Mouse (Mus musculus) brain, embryonic 18.5 days (tissue): ENCODE results near the gene 6330409D20Rik.
A peak's percentile ranks its signal among the peaks of the same experiment; 100 is the strongest.

Experiments
- DNase-seq: peaks from one replicate; pipeline ENCODE4 v3.0.0-alpha.2; 2012; ENCODE audit warnings: low read depth, low spot score

Gene 6330409D20Rik

DNA sequence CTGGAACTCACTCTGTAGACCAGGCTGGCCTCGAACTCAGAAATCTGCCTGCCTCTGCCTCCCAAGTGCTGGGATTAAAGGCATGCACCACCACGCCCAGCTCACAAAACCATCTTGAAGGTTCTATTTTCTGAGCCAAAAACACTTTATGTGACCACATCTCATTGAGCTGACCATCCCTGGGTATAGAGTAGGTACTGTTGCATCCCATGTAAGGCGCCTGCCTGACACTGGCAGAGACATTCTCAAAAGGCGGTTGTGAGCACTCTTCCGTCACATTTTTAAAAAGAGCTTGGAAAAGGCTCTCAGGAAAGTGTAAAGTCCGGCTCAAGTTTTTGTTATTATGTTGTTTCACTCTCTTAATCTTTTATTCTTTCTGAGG lies 15.8 kb upstream of the 6330409D20Rik start:
- no peak for DNase-seq

DNA sequence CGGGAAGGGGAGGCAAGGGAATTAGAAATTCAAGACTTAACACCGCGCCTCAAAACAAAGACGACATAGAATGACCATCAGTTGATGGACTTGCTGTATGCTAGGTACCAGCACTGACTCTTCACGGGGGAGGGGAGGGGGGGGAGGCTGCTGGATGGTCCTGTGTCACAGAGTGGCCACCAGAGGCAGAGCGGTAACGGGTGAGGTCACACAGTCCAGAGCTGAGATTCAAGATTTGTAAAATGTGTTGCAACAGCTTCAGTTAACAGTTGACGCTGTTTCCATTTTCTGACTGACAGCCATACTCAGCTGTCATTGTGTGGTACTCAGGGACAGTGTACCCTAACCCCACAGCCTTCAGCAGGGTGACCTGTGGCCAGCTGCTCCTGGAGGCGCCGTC lies 11.4 kb upstream of the 6330409D20Rik start:
- no peak for DNase-seq

DNA sequence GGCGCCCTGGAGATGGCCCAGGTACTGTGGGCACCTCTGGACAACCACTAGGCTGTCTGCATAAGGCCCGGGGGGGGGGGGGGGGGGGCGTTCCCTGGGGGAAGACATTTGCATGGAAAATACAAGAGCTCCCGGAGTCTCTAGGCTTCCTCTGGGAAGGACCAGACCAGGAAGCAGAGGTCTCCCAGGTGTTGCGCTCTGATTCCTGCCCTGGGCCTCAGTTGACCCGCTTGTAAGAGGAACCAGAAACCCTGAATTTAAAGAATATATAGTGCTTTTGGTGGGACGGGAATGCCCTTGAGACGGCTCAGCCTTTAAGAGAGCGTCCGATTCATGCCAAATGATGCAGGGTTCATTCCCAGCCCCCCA lies 10.8 kb upstream of the 6330409D20Rik start:
- DNase-seq: no peak

DNA sequence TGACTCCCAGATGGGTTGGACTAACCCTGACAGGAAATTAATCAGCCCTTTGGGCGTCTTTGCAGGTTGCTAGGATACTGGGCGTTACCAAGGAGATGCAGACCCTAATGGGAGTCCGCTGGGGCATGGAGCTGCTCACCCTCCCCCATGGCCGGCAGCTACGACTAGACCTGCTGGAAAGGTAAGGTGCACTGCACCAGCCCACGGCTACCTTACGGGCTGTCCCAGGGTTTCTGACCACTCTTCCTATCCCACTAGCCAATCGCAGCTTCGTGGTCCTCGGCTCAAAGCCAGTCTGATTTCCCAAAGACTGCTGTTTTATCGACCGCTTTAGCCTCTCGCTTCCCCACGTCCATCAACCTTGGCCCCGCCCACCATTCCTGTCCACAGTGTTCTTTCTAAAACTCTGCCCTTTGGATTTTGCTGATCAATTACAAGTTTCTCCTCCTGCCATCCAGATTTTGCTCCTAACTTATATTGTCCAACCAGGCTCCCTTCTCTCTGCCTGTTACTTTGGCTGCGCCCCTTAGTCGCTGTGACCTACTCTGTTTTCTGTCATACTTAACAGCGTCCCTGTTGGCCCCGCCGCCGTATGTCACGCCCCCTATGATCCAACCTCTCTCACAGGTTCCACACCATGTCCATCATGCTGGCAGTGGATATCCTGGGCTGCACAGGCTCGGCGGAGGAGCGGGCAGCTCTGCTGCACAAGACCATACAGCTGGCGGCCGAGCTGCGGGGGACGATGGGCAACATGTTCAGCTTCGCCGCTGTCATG lies 10.3 kb upstream of the 6330409D20Rik start:
- no peak for DNase-seq

DNA sequence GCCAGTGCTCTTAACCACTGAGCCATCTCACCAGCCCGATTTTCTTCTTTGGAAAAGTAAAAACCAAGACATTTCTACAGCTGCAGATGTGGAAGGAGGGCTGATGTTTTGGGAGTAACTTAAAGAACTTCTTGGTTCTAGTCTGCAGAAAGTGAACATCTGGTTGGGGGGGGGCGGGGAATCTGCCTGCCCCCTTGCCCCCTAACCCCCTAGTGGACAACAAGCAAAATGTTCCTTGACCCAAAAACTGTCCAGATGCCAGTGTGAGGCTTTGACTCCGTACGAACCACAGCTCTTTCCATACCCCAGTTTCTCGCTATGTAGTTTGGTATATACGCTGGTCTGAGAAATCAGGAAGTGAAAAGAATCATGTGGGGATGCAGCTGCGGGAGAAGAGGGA lies 9.4 kb upstream of the 6330409D20Rik start:
- no peak for DNase-seq

DNA sequence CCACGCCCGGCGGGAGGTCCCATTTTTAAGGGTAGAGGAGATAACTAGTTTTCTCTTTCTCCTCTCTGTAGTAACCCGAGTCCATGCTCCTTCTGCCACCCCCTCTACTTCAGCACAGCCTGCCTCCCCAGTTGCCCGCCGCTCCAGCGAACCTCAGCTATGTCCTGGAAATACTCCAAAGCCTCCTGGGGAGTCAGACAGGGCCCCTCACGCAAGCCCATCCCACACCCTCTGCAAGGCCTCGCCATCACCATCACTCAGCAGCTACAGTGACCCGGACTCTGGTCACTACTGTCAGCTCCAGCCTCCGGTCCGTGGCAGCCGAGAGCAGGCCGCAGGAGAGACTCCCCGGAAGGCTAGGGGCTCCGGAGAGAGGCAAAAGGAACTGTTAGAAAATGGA lies 8.3 kb upstream of the 6330409D20Rik start:
- no peak for DNase-seq

DNA sequence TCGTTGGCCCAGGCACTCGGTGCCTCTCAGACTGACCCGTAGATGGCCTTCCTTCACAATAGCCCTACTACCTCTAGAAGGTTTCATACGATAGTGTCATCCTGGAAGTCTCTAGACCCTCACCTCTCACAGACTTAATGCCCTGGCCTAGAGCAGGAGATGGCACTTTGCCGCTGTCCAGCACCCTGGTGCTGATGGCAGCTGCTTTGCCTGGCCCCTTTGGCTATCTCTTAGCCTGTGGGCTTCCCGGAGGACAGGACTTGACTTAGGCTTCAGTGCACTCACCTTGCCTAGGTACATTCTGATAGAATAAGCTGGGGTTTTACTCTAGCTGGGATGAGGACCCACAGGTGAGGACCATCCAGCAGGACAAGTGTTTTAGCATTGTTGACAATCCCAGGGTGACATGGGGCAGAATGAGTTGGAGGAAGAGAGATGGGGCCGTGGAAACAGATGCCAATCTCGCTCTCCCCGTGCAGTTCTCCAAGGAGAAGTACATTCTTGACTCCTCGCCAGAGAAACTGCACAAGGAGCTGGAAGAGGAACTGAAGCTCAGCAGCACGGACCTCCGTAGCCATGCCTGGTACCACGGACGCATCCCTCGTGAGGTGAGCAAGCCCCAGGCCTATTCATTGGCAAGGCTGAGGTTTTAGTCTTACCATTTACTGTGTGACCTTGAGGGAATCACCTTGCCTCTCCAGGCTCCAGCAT lies 3.6 kb upstream of the 6330409D20Rik start:
- DNase-seq: no peak

DNA sequence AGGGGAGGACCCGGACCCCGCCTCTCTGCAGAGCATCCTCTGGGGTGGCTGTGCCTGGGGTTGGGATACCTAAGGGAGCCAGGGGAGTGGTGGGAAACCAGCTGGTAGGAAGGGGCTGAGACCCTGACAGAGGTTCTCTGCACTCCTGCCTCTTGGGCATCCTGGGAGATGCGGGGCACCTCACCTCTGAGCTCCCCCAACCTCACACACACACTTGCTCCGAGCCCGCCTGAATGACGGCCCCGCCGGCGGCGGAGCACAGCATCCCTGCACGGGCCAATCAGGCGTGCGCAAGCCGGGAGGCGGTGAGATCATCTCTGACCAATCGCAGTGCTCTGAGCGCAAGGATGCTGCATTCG lies 1.3 kb upstream of the 6330409D20Rik start:
- DNase-seq: peak; percentile 83

DNA sequence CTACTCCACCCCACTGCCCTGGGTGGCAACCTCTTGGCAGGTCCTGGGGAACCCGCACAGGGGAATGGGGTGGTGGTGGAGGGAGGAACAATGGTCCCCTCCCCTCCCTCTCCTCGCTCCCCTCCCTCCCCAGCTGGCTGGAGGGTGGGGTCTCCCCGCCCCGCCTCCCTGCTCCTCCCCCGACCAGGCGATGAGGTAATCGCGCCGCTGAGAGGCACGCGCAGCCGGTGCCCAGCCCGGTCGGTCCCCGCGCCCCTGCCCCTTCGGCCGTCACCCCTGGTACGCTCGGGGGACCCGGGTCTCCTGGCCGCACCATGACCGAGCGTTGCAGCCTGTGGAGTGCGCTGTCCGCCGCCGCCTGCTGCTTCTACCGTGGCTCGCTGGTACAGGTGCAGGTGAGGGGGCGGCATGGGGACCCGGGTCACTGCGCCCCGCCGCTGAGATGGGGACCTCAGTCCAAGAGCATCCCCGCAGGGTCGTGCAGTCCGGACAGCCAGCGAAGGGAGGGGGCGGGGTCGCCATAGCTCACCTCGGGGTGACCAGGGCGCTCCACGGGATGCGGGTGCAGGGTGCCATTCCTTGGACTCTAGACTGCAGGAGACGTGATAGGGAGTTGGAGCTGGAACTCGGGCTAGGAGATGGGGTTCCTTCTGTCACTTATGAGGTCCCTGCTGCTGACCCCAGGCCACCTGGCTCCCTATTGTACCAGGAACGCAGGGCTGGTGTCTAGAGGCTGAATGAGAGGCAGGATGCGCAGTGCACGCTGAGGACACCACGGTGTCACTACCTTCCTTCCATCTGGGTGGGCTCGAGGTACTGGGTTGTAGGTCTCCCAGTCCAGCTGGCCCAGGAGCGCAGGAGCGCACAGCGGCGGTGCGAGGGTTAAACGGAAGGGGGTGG lies 707 bp upstream of the 6330409D20Rik start:
- peak; percentile 54 for DNase-seq

DNA sequence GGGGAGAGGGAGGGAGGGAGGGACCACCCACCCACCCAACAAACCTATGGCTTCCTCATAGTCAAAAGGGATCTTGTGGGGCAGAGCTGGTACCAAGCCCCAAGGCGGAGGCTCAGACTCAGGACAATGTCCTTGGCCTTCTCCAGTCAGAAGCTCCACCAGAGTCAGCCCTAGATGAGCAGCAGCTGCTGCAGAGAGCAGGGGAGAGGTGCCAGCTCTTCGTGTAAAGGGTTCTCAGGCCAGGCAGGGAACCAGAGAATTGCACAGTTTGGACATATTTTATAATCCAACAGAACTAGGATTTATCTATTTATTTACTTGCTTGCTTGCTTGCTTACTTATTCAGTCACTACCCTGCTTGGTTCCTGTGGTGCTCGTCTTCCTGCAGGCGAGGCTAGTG lies 1.5 kb downstream of the 6330409D20Rik start:
- DNase-seq: no peak

DNA sequence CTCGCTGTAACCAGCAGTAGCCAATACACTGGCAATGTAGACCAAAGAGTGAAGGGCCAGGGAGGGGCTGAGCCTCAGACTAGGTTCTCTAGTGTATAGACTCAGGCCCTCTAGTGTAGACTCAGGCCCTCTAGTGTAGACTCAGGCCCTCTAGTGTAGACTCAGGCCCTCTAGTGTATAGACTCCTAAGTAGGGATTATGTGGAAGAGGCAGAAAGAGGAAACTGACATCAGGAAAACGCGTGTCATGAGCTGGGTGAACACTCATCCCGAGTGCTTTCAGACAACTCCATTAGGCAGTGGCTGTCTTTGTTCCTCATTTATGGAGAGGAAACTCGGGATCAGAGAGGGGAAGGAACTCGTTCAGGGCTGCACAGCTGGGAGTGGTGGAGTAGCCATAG lies 3.8 kb downstream of the 6330409D20Rik start:
- DNase-seq: no peak

DNA sequence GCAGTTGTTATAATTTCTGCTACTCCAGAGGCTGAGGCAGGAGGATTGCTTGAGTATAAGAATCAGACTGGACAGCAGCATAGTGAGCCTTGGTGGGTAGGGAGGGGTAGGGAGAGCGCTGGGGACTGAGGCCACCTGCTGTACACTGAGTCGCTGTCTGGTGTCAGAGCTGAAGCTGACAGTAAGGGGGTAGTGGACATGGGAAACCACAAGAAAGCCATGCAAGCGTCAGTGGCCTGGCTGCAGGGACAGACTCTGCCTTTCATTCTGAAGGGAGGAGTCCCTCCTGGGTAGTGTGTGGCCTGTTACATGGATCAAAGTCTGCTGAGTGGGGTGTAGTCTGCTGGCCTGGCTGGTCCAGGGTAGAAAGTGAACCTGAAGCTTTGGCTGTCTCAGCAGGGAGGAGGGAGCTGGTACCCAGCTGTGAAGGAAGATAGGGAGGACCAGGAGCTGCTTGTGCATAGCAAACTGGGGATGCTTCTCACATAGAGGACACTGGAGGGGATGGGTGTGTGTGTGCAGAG lies 4.4 kb downstream of the 6330409D20Rik start:
- no peak for DNase-seq

DNA sequence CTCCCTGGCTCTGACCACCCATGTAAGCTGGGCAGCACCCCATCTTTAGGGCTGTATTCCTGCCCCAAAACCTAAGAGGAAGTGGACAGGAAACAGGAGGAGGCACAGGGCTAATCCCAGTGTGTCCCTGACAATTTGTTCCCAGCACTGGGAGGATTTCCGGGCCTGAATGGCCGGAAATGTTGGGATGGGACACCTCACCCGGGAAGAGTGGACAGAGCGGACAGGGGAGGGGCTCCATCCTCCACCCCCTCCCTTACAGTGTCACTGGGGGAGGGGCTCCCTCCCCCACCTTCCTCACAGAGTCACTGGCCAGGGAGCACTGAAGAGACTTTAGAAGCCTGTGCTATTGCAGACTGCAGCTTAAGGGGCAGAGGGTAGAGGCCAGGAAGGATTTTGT lies 5.9 kb downstream of the 6330409D20Rik start:
- DNase-seq: no peak

DNA sequence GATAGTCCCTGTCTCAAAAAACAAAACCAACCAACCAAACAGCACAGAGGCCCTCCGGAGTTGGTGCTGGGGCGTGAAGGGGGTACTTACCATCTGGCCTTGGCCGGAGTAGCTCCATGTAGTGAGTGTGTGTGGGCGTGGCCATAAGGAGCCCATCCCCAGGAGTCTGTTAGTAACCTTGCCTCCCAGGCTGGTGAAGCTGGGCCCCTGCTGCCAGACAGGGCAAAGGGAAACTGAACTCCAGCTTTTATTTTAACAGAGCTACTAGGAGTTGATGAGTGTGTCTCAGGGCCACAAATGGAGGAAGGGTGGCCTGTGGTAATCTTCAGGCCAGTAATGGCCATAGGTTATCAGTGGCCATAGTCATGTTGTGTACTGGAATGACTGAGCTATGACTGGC lies 6.3 kb downstream of the 6330409D20Rik start:
- DNase-seq: no peak

DNA sequence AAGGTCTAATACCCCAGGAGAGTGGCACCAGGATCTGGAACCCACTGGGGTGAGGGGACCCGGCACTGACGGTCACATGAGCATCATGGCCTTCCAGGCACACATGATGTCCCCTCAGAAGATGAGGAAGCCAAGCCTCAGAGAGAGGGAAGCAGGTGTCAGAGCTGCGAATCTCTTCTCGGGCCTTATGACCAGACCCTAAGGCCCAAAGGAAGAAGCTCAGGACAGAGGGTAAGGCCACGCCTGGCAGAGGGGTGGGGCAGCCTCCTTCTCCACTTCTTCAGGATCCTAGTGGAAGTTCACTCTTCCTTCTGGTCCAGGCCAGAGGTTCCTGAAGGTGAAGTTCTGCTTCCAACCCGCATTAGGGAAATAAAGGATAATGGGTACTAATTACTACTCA lies 8.1 kb downstream of the 6330409D20Rik start:
- DNase-seq: no peak

DNA sequence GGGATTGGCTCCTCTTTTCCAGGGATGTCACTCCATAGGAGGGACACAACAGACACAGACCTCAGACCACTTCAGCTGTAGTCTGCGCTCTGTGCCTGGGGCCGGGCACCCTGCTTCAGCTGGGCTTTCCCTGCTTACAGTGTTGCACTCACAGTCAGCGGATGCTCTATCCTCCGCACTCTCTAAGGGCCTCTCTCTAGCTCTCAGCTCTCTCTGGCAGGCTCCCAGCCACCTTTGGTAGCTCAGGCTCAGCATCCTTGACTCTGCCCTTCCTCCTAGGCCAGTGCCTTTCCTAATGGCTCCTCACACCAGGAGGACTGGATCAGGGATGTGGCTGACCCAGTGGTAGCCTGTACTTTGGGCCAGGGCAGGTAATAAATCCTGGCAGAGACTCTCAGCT lies 8.9 kb downstream of the 6330409D20Rik start:
- no peak for DNase-seq

DNA sequence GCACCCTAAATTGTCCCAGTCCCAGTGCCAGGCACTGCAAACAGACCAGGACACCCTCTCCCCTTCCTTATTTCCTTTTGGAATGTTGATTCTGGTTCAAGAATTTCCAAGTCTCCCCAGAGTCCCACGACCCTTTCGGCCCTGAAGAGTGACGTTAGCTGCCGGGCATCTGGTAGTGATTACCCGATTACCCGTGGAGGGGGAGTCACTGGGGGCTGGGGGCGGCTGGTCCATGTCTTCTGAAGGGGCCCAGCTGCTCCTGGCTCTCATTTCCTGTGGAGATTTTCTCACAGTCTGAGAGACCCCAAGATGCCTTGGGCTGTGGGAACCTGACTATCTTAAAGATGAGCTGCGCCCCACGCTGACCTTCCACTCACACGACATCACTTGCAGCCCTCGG lies 10.0 kb downstream of the 6330409D20Rik start:
- DNase-seq: no peak

DNA sequence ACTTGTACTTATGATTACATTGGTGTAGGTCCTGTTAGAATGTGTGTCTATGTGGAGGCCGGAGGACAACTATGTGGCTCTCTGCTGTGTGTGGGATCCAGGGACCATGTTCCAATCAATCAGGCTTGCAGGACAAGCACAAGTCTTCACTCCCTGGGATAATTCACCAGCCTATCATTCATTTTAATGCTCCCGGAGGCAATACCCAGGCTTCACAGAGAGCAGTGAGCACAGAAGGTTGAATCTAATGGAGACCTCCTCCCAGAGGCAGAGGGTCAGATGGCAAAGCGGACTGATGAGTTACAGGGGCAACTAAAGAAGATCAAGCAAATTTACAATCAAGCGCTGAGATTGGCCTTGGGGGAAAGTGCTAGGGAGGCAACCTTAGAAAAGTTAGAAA lies 11.3 kb downstream of the 6330409D20Rik start:
- no peak for DNase-seq

DNA sequence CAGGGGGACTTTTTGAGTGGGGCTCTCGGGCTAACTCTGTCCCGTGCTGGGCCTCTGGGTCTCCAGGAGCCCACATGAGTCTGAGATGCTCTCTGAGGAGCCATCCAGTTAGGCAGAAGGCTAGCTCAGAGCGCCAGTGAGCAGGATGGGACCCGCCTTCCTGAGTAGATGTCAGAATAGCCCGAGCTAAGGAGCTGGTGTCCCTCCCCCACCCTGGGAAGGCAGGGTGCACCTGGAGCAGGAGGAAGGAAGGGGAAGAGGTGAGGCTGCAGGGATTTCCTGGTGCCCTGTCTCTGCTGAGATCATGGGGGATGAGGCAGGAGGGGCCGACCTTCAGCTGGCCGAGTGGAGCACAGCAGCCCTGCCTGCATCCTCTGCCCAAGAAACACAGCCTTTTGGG lies 12.4 kb downstream of the 6330409D20Rik start:
- no peak for DNase-seq

DNA sequence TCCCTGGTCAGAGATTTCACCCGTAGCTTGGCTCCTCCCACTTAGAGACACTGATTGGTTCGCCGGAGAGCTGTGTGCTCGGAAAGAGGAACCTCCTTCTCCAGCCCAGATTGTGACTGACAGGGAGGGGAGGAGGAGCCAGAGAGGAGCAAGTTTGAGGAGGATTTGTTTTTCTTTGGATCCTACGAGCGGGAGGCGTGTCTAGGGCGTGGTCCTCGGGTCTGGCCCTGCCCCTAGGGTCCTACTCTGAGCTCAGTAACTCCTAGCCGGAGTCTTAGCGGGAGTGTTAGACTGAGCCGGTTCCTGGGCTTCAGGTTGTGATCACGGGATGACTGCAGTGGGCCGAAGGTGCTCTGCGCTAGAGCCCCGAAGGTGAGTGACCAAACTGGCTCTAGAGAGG lies 13.4 kb downstream of the 6330409D20Rik start:
- DNase-seq: peak; percentile 82

DNA sequence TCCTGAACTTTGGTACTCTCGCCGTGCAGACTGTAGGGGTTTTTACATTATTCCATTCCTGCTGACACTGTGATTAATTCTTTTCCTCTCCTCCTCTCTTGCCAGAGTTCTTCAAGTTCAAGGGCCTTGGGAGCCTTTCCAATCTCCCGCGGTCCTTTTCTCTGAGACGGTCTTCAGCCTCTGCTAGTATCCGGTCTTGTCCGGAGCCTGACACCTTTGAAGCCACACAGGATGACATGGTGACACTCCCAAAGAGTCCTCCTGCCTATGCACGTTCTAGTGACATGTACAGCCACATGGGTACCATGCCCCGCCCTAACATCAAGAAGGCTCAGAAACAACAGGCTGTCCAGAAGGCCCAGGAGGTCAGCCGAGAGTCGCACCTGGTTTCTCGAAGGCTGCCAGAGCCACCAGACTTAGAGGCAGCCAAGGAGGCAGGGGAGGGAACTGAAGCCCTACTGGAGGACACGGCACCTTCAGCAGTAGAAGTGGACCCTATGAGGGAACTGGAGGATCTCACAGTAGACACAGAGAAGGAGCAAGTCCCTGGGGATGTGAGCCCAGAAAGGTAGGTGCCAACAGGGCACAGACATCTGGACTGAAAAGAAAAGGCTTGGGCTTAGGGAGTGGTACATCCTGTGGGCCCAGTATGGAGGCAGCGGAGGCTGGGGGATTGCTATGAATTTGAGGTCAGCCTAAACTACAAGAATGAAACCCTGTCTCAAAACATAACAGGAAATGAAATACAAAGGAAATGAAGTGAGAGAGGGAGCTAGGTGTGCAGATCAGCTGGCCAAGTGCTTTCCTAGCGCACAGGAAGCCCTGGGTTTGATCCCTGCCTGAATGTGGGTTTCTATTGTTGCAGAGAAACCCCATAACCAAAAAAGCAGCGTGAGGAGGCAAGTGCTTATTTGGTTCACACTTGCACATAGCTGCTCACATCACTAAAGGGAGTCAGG lies 15.7 kb downstream of the 6330409D20Rik start:
- DNase-seq: no peak
